Mouse (Mus musculus): ENCODE results near the gene Nfatc2.

Gene Nfatc2

DNA sequence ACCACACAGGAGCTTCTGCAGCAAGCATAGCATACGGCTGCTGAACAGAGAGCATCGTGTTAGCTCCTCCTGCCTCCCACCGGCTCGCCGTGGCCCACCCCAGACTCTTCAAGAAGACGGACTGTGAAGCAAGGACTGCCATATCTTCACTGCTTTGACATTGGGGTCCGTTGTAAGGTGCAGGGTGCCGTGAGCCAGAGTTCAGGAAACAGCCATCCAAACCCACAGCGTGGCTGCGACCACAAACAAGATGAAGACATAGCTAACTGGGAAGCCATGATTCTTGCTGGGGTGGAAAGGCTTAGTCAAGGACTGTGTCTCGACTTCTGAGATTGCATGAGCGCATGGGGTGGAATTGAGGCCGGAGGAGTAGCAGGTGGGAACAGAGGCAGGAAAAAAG is 111.5 kb downstream of the Nfatc2 start:
- DNase-seq (ENCODE audit: low read depth, low spot score), result no peak

DNA sequence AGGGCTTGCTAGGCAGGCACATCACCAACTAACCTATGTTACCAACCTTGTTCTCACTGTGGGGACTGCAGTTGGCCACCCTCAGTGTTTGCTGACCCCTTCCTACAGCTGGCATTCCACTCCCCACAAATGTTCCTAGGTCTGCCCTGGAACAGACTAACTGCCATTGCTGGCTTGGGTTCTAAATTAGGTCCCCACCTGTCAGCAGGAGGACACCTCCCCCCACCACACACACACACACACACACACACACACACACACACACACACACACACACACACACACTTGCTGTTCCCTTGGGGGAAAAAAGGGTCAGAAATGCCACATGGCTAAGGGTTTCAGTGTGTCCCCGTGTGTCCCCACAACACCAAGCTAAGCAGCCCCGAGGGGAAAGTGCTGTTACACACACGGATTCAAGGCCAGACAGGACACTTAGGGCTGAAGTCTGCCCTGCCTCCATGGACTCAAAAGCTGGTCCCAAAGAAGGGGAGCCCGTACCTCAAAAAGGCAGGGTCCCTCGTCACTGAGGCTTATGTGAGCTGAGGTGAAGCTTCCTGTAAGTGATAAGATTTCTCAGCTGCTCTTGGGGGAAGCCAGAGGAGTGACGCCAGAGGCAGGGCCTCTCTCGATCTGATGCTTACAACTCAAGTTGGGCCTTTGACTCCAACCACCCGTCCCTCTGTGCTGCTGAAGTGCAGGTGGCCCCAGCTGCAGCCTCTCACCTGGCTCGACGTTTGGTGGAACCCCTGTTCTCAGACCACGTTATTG is 113.1 kb downstream of the Nfatc2 start:
- no peak for DNase-seq (ENCODE audit: low read depth, low spot score)

- no peak for DNase-seq (ENCODE audit: low read depth, low spot score)
These were observed 120.3 kb downstream of the Nfatc2 start for GRCm38 (mm10) chr2:168481121-168481520.

GRCm38 (mm10) chr2:168480692-168481091 is 120.8 kb downstream of the Nfatc2 start:
- DNase-seq (ENCODE audit: low read depth, low spot score), result no peak

DNA sequence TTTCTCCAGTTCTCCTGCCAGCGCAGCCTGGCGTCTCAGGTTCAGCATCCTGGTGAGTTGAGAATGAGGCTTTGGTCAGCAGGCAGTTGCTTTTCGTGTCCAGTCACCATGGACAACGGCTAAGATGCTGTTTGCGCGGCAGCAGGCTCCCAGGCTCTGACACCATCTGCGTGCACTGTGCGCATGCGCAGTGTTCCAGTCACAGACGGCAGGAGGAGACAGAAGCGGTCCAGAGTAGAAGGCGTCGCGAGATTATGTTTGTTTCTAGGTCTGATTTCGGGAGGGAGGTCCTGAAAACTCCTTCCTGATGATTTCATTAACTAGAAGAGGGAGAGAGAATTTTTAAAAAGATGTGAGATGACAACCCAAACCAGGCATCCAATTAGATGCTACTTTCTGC is 121.5 kb downstream of the Nfatc2 start:
- DNase-seq (ENCODE audit: low read depth, low spot score), result no peak

GRCm38 (mm10) chr2:168478431-168478830 is 123.0 kb downstream of the Nfatc2 start:
- DNase-seq (ENCODE audit: low read depth, low spot score), result no peak

DNA sequence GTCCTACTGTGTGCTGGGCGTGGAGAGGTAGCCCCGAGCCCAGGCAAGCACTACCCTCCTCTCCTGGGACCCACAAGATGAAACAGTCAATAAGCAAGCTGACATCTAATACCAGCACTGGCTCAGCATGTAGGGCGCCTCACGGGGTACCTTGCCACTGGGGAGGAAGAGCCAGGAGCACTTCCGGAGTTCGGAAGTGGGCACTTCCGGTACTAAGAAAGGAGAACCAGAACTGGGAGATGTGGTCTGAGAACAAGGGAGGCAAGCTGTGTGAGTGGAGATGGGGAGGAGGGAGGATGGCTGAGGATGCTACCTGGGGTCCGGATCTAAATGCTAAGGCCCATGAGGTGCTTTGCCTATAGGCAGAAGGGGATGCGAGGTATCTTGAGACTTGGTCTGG is 128.0 kb downstream of the Nfatc2 start:
- DNase-seq (ENCODE audit: low read depth, low spot score), result no peak

- peak; percentile 66 for DNase-seq (ENCODE audit: low read depth, low spot score)
These were observed 128.6 kb downstream of the Nfatc2 start for GRCm38 (mm10) chr2:168472899-168473298.

DNA sequence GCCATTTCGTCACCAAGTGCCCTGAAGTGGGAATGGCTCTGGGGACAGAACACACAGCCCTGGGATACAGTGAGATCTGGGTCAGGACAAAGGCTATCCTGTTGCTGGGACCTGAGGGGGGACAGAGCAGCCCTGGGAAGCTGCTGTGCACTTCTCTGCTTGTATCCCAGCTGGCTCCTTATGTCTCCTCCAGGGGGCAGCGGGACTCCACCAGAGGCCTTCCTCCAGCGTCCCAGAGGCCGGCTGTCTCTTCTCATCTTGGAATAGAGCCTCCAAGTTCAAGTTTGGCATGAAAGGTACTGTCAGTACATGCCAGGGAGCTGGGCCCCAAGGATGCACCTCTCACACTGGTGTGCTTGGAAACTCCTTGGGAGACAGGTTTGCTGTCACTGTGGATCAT is 132.4 kb downstream of the Nfatc2 start:
- DNase-seq (ENCODE audit: low read depth, low spot score), result peak; percentile 72

DNA sequence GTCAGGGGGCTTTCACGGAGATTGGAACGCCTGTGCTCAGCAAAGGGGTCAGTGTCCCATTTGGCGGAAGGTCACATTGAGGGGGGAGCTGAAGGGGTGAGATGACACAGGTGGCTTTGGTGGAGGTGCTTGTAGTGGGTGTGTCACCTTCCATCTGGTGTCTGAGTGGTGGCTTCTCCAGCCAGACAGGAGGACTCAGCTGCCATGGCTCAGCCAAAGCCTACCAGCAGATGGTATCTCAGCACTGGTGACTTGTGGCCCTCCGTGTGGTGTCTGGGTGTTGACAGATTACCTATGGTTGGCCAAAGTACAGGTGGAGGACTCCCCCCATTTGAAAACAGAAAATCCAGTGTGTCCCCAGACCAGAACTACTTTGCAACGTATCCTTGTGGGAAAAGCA is 134.3 kb downstream of the Nfatc2 start:
- DNase-seq (ENCODE audit: low read depth, low spot score), result no peak

DNA sequence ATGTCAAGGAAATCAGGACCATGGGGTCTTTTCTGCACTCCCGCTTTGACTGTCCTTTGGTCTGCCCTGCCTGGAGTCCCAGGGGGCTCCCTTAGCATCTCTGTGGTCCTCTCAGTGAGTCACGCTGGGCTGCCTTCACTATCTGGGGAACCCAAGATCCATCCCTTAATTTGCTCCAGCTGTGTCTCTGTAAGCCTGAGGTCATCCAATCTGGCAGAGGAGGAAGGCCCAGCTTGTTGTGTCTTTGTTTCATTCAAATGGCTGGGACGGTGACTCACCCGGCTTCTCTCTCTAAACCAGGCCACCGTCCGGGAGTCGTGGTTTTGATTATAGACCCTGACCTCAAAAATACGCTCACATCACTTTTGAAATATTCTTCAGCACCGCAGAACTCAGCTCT is 135.4 kb downstream of the Nfatc2 start:
- DNase-seq (ENCODE audit: low read depth, low spot score), result no peak

DNA sequence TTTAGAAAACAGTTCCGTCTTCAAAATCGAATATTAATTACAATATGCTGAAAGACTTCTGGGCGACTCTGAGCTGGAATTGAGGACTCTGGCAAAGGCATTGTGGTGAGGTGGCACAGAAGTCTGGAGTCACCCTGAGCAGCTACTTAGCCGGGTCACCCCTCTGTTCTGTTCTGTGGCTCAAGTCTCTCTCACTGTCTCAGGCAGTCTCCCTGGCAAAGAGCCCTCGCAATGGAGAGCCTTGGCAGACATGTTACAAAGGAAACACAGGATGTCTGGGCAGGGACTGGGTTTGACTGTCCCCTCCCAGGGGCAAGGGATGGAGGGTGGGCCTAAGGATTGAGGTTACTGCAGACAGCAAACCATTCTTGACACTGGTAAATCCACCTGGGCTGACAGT is 135.8 kb downstream of the Nfatc2 start:
- DNase-seq (ENCODE audit: low read depth, low spot score), result no peak

GRCm38 (mm10) chr2:168461865-168462264 is 139.6 kb downstream of the Nfatc2 start:
- no peak for DNase-seq (ENCODE audit: low read depth, low spot score)

DNA sequence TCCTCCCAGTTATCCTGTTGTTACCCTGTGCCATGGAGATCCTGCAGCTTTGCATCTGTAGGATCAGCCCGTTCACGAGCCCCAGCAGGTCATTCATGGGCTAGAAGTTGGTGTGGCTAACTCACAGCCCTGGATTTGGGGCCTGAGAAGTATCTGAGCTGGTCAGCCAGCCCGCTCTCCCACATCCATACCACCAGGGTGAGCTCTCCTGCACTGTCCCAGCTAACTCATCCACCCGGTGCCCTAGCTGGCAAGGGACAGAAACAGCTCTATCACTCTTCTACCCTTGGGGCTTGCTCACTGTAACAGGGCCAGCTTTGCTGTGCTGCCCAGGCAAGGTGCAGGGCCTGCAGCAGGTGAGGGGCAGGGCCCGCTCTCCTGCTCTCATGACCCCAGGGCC is 141.8 kb downstream of the Nfatc2 start:
- no peak for DNase-seq (ENCODE audit: low read depth, low spot score)

DNA sequence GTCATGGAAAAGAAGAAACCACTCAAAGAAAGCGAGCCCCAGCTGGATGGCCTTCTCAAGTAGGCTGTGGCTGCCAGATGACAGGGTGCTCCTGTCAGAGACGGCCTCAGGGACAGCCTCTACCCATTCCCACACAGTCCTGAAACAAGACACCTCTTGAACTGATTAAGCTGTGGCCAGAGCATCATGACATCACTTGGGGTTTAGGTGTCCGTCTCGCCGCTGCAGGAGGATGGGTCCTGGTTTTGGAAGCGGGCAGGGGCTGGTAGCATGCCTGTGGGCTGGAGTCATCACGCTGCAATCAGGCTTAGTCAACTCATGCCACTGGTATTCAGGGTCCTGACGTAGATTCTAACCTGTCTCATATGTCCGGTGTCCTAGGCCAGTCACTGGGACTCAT is 142.9 kb downstream of the Nfatc2 start:
- no peak for DNase-seq (ENCODE audit: low read depth, low spot score)

- DNase-seq (ENCODE audit: low read depth, low spot score), result no peak
These were observed 149.4 kb downstream of the Nfatc2 start for GRCm38 (mm10) chr2:168451714-168452708.

DNA sequence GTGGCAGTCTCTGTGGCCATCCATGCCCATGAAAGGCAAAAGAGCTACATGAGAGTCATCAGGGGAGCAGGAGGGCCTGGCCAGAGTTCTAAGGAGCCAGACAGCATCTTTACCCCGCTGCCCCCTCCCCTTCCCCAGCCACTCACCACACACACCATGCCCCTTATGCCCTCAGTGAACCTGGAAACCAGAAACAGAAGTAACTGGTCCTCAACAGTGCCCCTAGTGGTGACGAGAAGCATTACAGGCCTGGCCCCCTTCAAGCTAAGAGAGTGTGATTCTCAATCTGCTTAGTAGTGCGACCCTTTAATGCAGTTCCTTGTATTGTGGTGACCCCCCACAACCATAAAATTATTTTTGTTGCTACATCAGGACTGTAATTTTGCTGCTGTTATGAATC is 150.5 kb downstream of the Nfatc2 start:
- peak; percentile 63 for DNase-seq (ENCODE audit: low read depth, low spot score)

DNA sequence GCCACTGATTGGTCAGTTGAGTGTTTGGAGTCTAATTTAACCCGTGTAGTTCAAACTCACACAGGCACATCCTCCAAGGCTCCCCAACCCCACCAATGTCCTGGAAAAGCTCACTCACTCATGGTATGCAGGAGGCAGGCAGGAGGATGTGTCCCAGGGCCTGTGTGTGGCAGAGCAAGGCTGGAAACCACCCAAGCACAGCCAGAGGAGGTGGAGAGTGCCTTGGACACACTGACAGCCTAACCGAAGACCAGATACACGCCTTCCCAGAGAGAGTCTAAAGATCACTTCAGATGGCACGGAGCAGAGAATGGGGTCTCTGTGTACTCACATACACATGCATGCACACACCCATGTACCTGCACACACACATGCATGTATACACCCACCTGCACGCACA is 153.4 kb downstream of the Nfatc2 start:
- no peak for DNase-seq (ENCODE audit: low read depth, low spot score)

DNA sequence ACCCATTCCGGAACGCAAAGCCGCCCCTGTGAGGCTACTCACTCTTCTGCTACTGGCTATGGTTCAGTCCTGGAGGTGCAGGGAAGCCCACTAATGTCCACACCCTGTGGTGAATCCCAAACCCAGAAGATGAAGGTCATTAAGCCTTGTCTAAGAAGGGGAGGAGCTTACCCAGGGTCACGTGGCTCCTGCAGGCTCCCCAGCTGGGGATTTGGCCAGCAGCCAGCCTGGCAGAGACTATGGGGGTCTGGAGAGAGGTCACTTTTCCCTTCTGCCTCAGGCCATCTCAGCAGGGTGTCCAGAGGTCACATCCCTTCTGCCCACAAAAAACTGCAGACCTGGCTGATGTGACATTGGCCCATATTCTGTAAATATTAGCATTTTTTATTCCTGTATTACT is 153.9 kb downstream of the Nfatc2 start:
- no peak for DNase-seq (ENCODE audit: low read depth, low spot score)

DNA sequence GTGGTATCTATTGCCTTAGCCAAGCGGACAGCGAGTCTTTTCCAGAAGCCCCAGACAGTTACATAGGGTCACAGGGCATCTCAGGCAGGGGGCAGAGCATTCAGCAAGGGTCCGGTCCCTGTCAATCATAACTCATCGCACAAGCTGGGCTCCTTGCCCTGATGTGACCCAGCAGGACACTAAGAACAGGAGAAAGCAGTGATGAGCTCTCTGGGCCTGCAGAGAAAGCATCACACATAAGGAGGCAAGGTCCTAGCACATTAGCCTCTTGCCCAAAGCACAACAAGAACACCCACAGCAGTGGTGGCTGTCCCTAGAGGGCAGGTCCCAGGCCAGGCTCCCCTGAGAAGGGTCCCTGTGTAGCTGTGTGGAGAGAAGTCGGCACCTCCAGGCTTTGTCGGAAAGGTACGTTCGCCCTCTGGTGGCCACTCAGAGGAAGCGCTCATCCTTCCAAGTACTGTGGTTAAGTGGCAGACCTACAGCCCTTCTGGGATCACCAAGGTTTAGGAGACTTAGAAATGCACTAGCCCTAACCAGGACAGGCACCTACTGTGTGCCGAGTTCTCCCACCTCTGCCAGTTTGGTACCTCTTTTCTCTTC is 156.1 kb downstream of the Nfatc2 start:
- DNase-seq (ENCODE audit: low read depth, low spot score), result peak; percentile 77

DNA sequence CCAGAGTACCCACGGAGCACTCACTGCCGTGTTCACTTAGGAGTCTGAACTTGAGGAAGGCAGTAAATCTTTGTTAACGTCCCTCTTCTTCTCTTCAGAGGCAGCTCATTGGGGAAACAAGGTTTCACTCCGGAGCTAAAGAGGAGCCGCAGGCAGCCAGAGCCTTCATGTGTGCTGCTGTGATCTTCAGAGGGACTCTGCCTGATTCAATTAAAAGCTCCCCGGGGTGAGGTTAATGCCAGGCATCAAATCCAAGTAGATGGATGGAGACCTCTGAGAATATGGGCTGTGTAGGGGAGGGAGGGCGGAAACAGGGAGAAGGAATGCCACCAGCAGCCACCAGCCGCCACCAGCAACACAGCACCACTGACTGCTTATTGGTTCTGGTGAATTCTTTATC is 157.3 kb downstream of the Nfatc2 start:
- DNase-seq (ENCODE audit: low read depth, low spot score), result peak; percentile 54

DNA sequence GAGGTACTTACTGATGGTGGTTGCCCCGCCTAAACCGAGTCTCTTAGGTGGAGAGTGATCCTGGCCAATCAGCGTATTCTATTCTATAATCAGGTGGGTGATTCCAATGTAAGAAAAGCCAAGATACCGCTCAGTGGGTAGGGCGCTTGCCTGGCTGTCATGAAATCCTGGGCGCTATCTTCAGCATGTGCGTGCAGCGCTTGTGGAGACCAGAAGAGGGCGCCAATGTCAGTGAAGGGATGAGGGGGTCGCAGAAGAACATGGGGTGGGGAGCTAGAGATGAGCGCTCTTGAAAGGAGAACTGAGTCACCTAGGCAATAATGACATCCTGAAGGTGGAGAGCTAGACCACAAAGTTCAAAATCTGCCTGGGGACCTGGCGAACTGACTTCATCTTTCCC is 160.0 kb downstream of the Nfatc2 start:
- no peak for DNase-seq (ENCODE audit: low read depth, low spot score)
